Mouse (Mus musculus): ENCODE data around the gene Tnfaip3. TPM values are rescaled to one million over a fixed set of nuclear protein-coding genes. Genes with fewer than 3 reads are reported as not detected.

The Tnfaip3 gene
- total RNA-seq, 1 experiment from 2014 or later: 4.7 TPM

DNA sequence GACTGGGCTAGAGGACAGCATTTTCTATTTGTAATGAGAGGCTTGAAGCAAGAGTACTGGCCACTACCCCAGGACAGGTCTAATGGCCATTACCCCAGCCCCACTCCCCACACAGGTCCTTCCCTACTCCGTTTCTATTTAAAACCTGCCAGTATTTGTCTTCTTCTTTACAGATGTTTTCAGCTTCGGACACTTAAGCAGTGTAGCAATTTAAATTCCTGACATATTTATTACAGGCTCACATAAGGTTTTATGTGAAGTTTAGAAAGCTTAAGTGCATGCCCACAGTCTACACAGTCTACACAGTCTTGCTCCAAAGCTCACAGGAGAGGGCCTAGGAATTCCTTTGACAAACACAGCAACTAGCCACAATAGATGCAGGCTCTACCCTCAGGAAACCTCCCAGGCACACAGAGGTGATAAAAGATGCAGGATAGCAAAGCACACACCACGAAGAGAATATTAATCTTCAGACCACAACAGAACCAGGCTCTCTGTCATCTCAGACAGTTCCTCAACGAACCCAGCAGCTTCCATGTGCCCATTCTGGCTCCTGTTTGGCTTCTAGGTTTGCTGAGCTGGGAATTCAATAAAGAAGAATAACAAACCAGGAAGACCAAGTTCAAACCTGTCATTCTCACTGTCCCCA is 1.5 kb upstream of the Tnfaip3 start:
- no peak for DNase-seq

DNA sequence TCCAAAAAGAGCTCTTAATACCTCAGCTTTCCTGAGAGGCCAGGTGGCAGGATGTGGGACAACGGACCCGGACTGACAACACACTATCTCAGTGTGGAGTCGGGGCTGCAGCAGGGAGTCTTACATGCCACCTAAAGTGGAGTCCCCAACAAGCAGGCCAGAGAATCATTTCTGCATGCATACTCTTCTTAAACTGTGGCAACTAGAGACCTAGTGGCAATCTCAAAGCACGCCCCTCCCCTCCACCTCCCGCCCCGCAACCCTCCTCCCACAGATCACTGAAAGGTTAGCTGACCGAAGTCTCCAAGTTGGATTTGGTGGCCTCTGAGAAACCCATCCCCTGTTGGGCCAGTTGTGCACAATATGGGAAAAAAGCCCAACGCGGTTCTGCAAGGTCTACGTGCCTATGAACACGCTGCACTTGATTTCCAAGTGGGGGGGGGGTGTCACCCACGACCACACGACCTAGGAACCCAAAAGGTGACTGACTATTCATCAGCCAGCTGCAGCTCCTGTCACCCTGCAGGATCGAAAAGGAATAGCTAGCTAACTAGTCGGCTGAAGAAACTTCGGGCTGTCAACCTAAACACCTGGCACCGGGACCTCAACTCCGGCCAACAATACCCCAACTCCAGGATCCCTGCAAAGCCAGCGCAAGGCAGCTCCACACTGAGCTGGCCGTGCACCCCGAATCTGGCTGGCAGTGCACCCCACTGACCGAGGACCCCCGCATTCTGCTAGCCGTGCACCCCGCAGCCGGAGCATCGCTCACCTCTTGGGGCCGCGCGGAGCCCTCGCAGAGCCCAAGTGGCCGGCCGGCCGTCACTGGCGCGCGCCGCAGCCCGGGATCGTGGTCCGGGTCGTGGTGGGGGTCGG is 838 bp downstream of the Tnfaip3 start:
- peak; percentile 36 for DNase-seq

DNA sequence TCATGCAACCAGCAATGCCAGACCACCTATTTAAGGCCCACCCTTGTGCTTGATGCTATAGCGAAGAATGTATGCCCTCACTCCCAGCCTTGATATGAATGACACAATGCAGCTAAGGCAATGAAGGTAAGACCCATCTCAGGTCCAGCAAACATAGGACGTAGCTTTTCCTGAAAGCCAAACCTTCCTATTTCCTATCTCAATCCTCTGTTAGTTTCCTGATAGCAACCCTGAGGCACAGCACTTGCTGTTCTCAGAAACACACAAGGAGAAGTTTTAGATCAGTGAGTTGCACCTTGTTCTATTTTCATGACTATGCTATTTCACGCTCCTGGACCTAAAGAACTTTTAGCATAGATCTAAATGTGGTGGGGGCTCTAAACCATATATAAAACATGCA is 2.1 kb downstream of the Tnfaip3 start:
- no peak for DNase-seq

DNA sequence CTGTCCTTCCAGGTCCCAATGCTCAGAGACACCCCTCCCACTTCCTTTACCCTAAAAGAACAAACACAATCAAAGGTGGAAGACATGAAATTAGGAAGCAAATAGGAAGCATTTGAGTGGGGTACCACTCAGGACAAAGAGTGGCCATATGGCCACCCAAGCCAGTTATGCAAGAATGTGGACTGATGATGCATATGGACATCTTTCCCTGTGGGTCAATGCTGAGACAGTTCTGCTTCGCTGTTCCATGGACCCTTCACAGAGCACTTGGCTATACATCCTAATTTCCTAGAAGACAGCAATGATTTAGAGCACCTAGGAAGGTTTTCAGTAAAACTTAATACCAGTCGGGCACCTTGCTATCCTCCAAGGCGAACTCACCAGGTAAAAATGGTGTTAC is 2.8 kb downstream of the Tnfaip3 start:
- no peak for DNase-seq

- DNase-seq: no peak
Observed at GRCm38 (mm10) chr10:19011832-19012440, 3.5 kb downstream of the Tnfaip3 start.

DNA sequence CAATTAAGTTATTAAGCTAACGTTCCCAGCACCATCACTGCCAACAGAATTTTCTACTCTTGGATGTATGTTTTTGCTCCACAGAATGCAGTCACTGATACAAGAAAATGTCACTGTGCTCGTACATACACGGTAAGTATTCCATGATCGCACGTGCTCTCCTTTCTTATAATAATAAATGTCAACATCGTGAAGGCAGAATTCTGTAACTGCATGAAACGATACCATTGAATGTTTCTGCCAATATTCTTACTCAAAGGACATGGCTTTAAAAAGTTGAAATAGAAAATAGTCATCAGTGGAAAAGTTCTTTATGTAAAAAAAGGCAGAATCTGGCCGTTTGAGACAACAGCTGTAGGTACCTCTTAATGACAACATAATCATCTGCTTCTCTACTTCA is 5.0 kb downstream of the Tnfaip3 start:
- no peak for DNase-seq

DNA sequence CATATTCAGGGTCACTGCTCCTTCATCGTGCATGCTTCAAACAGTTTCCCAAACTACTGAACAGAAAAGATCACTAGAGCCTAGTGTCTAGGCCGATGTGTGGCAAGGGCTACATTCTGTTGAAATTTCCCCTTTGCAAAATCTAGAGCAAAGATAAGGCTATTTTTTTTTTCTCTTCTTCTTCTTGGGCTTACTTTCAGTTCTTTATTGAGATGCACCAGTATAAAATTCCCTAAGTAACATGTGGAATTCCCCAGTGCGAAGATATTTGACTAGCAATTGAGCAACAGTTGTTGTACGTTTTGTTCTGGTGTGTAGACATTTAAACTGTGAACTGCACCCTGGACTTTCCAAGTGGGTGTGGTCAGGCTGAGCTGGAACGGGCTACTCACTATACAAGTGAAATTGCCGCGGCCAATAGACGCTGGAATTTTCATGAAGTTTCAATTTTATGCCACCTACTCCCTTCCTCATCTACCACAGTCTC is 6.2 kb downstream of the Tnfaip3 start:
- peak; percentile 52 for DNase-seq

DNA sequence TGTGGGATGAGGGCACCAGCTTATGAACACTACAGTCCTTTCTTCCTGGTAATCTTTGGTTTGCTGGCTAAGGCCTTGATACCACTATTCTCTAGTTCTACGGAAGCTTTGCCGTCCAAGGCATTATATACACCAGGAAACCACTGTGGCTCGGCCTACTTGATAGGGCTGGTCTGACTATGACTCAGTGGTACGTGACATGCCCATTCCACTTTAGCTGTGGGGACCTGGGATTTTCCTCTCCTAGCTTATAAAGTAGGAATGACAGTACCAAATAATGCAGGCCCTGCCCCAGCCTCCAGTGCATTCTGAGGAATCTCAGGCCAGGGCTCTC is 6.9 kb downstream of the Tnfaip3 start:
- no peak for DNase-seq

DNA sequence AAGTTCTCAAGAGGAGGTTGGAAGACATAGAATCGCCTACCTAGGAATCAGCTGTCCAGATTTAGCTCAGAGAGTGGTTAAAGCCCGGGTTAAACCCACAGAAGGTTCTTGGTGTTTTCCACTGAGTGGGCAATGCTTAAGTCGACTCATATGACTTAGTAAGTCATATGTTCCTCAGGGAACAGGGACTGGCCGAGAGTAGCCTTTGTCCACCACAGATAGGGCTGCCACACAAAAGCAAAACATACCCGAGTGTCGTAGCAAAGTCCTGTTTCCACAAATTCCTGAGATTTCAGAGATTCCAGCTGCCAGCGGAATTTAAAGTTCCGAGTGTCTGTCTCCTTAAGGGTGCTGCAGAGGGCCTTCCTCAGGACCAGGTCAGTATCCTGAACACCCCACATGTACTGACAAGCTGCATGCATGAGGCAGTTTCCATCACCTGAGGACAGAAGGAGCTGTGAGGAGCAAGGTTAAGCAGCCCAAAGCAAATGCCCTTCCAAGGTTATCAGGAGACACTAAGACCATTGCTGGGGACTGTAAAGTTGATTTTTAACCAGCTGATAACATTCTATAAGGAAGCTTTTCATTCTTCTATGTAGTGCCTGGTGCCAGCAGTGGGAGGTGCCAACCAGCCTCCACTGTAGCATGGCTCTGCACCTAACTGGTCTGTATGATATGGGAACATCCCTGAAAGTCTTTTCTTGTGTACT is 7.4 kb downstream of the Tnfaip3 start:
- DNase-seq: no peak

DNA sequence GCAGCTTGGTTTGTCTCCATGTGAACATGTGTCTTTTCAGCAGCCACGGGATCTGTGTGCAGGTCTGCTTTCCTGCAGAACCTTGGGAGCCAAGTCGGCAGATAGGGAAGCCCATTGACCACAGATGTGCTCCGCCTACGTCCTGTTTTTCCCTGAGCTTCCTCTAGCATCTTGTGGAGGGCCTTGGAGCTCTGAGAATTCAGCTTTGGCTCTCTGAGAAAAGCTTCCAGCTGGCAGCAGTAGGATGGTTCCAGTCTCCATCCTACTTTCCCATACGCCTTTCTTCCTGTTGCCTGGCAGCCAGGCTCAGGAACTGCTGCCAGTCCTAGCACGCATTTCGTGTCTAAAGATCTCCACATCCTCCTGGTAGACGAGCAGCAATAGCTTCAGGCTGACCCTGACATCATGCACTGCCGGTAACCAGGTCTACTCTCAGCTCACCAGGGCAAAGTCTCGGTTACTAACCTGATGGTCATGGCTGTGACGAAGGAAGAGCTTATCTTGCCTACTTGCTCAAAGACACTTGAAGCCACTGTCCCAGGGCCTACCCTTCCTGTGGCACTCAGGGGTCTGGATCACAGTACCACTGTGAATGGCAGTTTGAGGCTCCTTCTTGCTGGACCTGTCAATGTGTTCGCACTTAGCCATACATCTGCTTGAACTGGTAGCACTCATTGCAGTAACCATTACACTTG is 13.2 kb downstream of the Tnfaip3 start:
- DNase-seq: no peak

GRCm38 (mm10) chr10:18999427-18999826 is 16.0 kb downstream of the Tnfaip3 start:
- peak; percentile 13 for DNase-seq

GRCm38 (mm10) chr10:18996331-18996730 is 19.1 kb downstream of the Tnfaip3 start:
- DNase-seq: no peak

DNA sequence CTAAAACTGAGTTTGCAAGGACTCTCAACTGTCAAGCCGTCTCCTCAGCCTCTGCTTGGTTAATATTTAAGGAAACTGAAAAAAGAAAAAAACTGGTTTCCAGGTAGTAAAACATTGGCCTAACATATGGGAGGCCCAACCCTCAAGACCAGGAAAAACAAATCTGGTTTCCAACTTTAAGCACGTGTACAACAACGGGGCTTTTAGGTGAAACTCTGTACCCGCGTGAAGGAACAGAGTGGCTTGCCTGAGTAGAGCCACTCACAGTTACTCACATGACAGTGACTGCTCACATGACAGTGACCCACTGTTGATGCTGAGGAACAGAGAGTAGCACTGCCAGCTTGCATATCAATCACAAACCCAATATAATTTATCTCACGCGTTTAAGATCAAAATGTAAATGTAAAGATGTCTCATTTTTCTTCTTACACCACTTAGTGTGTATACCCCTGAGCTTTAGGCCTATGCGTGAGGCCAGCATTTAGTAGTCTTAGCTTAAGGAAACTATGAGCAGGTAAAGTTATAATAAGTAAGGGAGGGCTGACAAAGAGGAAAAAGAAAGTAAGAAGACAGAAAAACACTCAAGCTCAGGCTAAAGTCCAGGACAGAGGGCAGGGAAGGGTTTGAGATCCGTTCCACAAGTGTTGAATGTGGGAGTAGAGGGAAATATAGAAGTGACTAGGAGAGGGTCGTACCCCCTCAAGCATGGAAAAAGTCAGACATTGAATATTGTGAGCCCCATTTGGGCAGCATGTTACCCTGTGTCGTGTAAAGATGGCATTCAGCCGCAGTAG is 19.8 kb downstream of the Tnfaip3 start:
- DNase-seq: no peak

DNA sequence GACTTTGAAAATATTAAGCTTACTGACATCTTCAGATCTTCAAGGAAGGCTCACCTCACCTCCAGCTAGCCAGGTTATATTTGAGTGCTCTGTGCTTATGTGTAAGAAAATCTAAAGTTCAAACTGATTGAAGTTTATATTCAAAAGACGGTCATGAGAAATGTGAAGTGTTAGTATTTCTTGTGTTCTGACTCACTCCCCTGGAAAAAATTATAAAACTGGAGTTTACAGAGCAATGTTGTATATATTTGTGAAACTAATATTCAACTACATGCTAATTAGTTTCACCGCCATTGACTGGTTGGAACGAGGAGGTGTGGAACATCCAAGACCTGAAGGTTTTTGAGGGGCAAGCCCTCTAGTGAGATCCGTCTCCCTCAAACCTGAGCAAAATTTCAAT is 22.5 kb downstream of the Tnfaip3 start:
- DNase-seq: no peak

- DNase-seq: no peak
Observed at GRCm38 (mm10) chr10:18991057-18991456, 24.4 kb downstream of the Tnfaip3 start.

DNA sequence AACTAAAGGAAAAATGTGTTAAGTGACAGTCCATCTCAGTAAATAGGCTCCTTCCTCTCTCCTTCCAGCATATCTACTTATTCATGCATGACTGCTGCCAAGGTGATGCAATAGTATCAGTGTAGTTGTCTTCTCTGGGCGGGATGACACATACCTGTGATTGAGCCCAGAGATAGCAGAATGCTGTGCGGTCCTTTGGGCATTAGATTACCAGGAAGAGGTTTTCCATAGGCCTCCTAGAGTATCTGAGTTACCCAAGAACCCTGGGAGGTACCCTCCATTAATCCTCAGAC is 27.6 kb downstream of the Tnfaip3 start:
- no peak for DNase-seq

DNA sequence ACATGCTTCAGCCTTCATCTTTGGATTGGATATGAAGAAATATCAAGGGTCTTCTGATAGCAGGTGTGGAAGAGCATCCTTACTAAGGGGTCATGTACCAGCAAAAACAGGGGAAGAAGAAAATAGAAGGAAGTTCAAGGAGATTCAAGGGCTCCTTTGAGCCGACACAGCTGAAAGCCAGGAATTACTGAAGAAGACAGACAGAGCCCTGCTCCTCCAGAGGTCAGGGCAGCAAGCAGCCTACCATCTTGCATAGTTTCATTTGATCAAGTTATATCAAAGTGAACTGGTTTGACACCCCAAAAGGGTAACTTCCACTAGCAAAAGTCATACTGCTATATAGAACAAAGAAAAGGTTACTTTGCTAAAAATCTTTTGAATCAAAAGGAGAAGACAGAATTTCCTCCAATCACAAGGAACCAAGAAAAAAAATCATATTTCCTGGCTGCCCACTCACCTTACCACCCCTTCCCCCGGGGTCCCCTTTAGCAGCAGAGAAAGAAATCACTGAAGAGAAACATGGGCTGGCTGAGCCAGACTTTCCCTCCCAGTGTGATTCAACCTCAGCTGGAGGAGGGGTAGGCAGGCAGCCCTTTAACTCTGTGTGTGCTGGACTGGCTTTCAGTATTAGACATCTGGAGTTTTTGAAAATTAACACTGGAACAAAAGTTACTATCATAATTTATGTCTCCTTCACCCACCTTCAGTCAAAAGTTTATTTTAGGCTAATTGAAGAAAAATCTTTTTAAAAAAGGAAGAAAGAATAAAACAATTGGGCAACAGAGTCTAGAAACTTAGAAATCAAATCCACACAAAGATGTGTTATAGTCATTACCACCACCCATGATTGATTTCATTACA is 28.2 kb downstream of the Tnfaip3 start:
- no peak for DNase-seq

DNA sequence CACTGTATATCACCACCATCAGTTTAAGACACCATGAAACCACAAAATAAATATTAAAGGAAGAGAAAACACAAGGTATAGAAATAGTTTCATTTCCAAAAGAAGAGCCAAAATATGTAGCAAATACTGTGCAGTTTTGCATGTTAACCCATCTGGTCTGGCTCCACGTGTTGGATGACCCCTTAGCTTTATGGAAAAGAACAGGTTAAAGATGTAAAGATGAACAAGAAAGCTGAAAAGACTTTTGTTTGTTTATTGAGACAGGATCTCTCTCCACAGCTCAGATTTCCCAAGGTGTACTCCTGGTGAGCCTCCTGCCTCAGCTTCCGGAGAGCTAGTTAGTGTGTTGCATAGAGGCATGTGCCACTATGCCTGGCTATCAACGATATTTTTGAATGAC is 29.9 kb downstream of the Tnfaip3 start:
- no peak for DNase-seq

GRCm38 (mm10) chr10:18983514-18983913 is 31.9 kb downstream of the Tnfaip3 start:
- DNase-seq: no peak

DNA sequence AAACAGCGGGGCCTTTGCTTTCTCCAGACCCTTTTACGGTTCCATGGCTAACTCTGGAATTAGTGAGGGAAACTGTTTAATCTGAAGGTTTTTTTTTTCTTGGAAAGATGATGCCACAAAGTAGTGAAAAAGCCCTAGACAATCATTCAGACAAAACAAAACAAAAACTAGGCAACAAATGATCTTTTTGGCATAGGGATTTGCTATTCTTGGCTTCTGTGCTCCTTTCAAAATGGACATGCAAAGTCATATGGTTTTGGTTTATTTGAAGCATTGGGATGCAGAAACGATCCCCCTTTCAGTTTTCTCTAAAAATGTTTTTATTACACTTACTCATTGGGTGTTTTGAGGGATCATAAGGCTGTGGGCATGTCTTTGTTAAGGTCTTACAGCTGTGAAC is 41.0 kb downstream of the Tnfaip3 start:
- DNase-seq: no peak

Data from adrenal gland, postnatal 14 days (tissue).